Mouse (Mus musculus) CD4-positive naive resting alpha-beta T cell, adult 76 days (primary cell): ENCODE results near the gene Tmc4. TPM values are rescaled to one million over a fixed set of nuclear protein-coding genes. Genes with fewer than 3 reads are reported as not detected.

Experiments used
- total RNA-seq: library from RNA; stranded (reverse); gene quantifications from one replicate; pipeline ENCODE4 v1.2.4, GENCODE M21; 2023

Tmc4 gene
- 10.1 TPM for total RNA-seq

GRCm38 (mm10) chr7:3677342-3677741, at the start of gene Tmc4:
Gene Tmc4 (minus strand): TSS chr7:3677553.

GRCm38 (mm10) chr7:3720268-3720667, 42.9 kb upstream of the Tmc4 start, which contains the start of gene Pirb:
Gene Pirb (minus strand): TSS chr7:3720391.

GRCm38 (mm10) chr7:3703879-3704441, 26.6 kb upstream of the Tmc4 start, which contains the start of gene Rps9:
Gene Rps9 (plus strand): TSS chr7:3703993.

GRCm38 (mm10) chr7:3692987-3693808, 15.8 kb upstream of the Tmc4 start, which contains the start of gene Mboat7:
Gene Mboat7 (minus strand): TSS chr7:3693523.

GRCm38 (mm10) chr7:3692382-3692986, 15.1 kb upstream of the Tmc4 start, which contains the start of gene Tsen34:
Gene Tsen34 (plus strand): TSS chr7:3692863.

GRCm38 (mm10) chr7:3665215-3666114, 11.9 kb downstream of the Tmc4 start, which contains the start of gene Leng1:
Gene Leng1 (minus strand): TSS chr7:3665840.

GRCm38 (mm10) chr7:3644672-3645487, 32.5 kb downstream of the Tmc4 start, which contains the start of gene Cnot3:
Gene Cnot3 (plus strand): TSS chr7:3645268.

GRCm38 (mm10) chr7:3629543-3630477, 47.5 kb downstream of the Tmc4 start, which contains the start of the genes Tfpt and Prpf31:
Gene Tfpt (minus strand): TSS chr7:3629929.
Gene Prpf31 (plus strand): TSS chr7:3629985.

GRCm38 (mm10) chr7:3617242-3617995, 59.9 kb downstream of the Tmc4 start, which contains the start of gene Ndufa3:
Gene Ndufa3 (plus strand): TSS chr7:3617373.

GRCm38 (mm10) chr7:3616057-3616388, 61.3 kb downstream of the Tmc4 start, which contains the start of gene Oscar:
Gene Oscar (minus strand): TSS chr7:3616157.

Other genes starting within 250 kb of the Tmc4 start
- gene Tarm1, start 174.9 kb downstream of the Tmc4 start, total RNA-seq: not detected
- not detected for gene Oscar, start 61.4 kb downstream of the Tmc4 start, total RNA-seq
- gene Ndufa3, start 60.2 kb downstream of the Tmc4 start, total RNA-seq: 289 TPM
- 16.7 TPM for gene Tfpt, start 47.6 kb downstream of the Tmc4 start, total RNA-seq
- 47.6 TPM for gene Prpf31, start 47.6 kb downstream of the Tmc4 start, total RNA-seq
- gene Cnot3, start 32.3 kb downstream of the Tmc4 start, total RNA-seq: 93.5 TPM
- gene Leng1, start 11.7 kb downstream of the Tmc4 start, total RNA-seq: 11.0 TPM
- gene Tsen34, start 15.3 kb upstream of the Tmc4 start, total RNA-seq: 18.5 TPM
- 66.9 TPM for gene Mboat7, start 16.0 kb upstream of the Tmc4 start, total RNA-seq
- 2,567 TPM for gene Rps9, start 26.4 kb upstream of the Tmc4 start, total RNA-seq
- 7.3 TPM for gene Pirb, start 42.8 kb upstream of the Tmc4 start, total RNA-seq
- gene Gm15448, start 148.1 kb upstream of the Tmc4 start, total RNA-seq: 0.79 TPM
- gene Pira2, start 167.5 kb upstream of the Tmc4 start, total RNA-seq: 1.8 TPM
- 1.3 TPM for gene Gm14548, start 220.6 kb upstream of the Tmc4 start, total RNA-seq
- 0.62 TPM for gene Lilra6, start 237.9 kb upstream of the Tmc4 start, total RNA-seq